Mouse (Mus musculus): ENCODE results near the gene Stub1. TPM values are rescaled to one million over a fixed set of nuclear protein-coding genes. Genes with fewer than 3 reads are reported as not detected.

The Stub1 gene
- polyA plus RNA-seq, 1 experiment from 2014 or later, result 283 TPM

DNA sequence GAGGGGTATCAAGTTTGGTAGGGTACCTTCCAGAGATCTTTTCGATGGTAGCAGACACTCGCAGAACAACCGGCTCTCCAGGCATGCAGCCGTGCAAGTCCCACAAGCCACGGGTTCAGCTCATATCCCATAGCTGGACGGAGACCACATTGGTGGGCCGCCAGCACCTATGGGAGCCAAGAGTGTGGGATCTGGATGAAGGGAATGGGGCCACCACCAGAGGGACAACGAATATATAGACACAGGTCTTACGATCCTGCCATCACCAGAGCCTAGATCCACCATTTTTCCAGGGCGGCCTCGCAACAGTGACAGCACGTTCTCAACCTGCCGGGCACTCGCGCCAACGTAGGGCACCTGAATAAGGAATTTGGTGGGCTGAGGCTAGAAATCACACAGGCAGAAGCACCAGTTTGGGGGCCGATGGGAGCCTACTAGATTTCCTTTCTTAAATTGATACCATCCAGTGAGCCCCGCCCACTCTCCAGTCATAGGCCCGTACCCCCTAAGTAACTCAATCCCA is 41.8 kb downstream of the Stub1 start:
- Histone ChIP-seq H3K9ac (replicated peaks) (peak overlapping the region; percentile 83), H3K36me3 (peaks cover 26% of the 10 kb centered on the region), H3K4me3 (peak overlapping the region; percentile 69), H3K4me1 (peaks cover 56% of the 10 kb centered on the region), H3K4me2 (replicated peaks) (peak overlapping the region; percentile 90), H3K27me3 (no peaks in the 10 kb centered on the region), H3K27ac (replicated peaks) (peak overlapping the region; percentile 93), H3K9me3 (no peaks in the 10 kb centered on the region)
- 20% methylated on average over 19 of the region's 19 CpGs for WGBS
- no peak for ATAC-seq (ENCODE audit: low FRiP score, low read depth)

DNA sequence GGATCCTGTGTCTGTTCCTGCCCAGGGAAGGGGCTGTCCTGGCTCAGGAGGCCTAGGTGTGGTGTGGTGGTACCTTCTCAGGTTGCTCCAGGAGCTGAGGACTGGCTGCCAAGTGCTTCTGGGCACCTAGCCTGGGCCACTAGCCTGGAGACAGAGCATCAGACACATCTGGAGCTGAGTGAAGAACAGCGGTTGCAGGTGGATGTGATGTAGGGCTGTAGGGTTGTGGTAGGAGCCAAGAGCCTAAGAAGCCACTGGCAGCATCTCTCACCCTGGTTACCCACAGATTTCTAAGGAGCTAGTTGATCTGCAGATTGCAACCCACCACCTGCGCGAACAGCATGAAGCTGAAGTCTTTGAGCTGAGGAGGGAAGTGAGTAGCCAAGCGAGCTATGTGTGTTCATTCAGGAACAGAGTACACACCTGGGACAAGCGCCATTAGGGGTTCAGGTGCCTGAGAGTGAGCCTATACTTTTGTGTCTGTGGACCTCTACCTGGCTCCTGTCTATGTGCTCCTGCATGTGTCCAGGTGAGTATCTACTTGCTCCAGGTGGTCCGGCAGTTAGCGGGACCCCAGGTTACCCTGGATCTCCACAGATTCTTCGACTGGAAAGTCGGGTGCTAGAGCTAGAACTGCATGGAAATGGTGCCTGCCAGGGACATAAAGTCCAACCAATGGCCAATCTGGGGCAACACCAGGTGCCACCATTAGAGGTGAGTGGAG is 46.3 kb downstream of the Stub1 start:
- H3K4me1 ChIP-seq, result peaks cover 40% of the 10 kb centered on the region
- H3K27ac ChIP-seq (replicated peaks), result no peak overlapping the region
- WGBS, result 95% methylated on average over 9 of the region's 9 CpGs
- no peaks in the 10 kb centered on the region for H3K9me3 ChIP-seq
- no peak overlapping the region for H3K4me3 ChIP-seq
- no peak overlapping the region for H3K9ac ChIP-seq (replicated peaks)
- no peak overlapping the region for H3K4me2 ChIP-seq (replicated peaks)
- ATAC-seq (ENCODE audit: low FRiP score, low read depth), result no peak
- no peaks in the 10 kb centered on the region for H3K27me3 ChIP-seq
- H3K36me3 ChIP-seq, result peaks cover 47% of the 10 kb centered on the region

DNA sequence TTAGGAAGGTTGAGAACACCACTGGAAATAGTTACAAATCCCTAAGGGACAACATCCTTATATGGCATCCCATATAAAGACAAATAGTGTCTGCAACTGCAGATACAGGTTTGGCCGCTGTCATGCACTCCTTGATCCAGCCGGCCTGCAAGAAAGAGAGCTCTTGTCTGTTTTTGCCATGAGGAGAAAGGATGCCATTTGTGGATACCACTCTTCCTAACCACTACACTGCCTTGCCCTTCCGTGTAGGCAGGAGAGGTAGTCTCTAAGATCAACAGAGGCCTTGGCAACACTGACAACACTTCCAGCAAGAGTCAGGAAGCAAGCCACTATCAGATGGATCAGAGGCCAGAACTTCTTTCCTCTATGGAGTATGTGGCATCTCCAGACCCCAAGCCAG is 46.9 kb downstream of the Stub1 start, which contains the start of gene Ccdc78:
Gene Ccdc78 (plus strand): TSS at position 301 of the 400 bp plus-strand sequence.
- H3K27me3 ChIP-seq, result no peaks in the 10 kb centered on the region
- peak within 1 kb of the TSS; percentile 60 for H3K4me3 ChIP-seq
- peak within 1 kb of the TSS; percentile 85 for H3K27ac ChIP-seq (replicated peaks)
- H3K9ac ChIP-seq (replicated peaks), result peak within 1 kb of the TSS; percentile 78
- peaks cover 34% of the 10 kb centered on the region for H3K4me1 ChIP-seq
- no peaks in the 10 kb centered on the region for H3K9me3 ChIP-seq
- 87% methylated on average over 3 of the region's 3 CpGs for WGBS
- no peak for ATAC-seq (ENCODE audit: low FRiP score, low read depth)
- peaks cover 54% of the 10 kb centered on the region for H3K36me3 ChIP-seq
- H3K4me2 ChIP-seq (replicated peaks), result peak within 1 kb of the TSS; percentile 68

DNA sequence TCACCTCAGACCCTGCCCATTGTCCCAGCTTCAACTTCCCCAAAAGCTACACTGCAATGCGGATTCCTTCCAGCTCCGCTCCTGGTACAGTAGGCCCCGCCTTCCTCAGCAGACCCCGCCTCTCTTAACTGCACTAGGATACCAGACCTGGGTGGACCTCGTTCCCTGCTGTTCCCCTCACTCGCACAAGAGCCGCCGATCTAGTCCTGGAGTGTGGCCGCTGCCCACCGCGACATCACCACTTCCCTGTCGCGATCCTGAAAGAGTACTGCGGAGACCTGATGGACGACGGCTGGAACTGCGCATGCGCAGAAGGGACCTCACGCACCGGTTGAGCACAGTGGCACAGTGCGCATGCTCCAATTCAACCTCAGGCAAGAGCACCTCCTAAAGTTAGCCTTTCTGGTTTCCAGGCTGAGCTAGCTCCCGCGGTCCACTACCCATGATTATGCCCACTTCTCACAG is 47.9 kb downstream of the Stub1 start, which contains the start of gene Haghl:
Gene Haghl (minus strand): TSS at position 393 of the 465 bp plus-strand sequence.
- Histone ChIP-seq H3K9me3 (no peaks in the 10 kb centered on the region), H3K27ac (replicated peaks) (peak within 1 kb of the TSS; percentile 85), H3K36me3 (peaks cover 60% of the 10 kb centered on the region)

DNA sequence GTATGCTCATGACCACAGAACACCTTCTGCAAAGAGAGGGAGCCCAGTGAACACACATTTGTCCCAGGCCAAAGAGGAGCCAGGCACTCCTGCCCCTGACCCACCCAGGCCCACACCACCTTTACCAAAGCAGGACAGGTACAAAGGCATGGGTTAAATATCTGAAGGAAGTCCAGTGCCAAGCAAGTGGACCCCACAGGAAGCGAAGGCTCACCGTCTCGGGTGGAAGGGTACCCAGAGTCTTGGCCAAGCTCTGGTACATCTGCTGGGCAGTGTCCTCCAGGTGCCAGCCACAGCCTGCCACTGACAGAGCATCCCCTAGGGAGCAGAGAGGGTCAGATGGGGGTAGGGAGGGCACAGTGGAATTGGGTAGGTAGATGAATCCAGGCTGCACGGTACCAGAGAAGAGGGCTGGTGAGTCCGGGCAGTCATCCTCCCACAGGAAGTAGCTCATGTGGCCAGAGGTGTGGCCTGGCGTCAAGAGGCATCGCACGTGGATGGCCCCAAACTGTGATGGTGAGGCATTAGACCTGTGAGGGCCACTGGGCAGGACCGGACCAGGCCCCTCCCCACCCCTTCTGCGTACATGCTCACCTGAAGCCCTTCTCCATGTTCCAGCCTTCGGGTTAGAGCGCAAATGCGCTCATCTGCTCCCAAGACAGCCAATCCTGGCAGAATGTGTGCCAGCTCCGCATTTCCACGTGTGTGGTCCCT is 49.2 kb downstream of the Stub1 start:
- H3K9ac ChIP-seq (replicated peaks), result peak overlapping the region; percentile 78
- peaks cover 59% of the 10 kb centered on the region for H3K36me3 ChIP-seq
- H3K4me2 ChIP-seq (replicated peaks), result peak overlapping the region; percentile 68
- H3K9me3 ChIP-seq, result no peaks in the 10 kb centered on the region
- 85% methylated on average over 15 of the region's 15 CpGs for WGBS
- no peak for ATAC-seq (ENCODE audit: low FRiP score, low read depth)
- H3K27ac ChIP-seq (replicated peaks), result no peak overlapping the region
- H3K27me3 ChIP-seq, result no peaks in the 10 kb centered on the region
- H3K4me1 ChIP-seq, result peaks cover 24% of the 10 kb centered on the region
- peak overlapping the region; percentile 60 for H3K4me3 ChIP-seq

More for the DNA sequence above, 47.9 kb downstream of the Stub1 start, which contains the start of gene Haghl:
- H3K4me1 ChIP-seq, result peaks cover 24% of the 10 kb centered on the region
- H3K27me3 ChIP-seq, result no peaks in the 10 kb centered on the region
- peak within 1 kb of the TSS; percentile 68 for H3K4me2 ChIP-seq (replicated peaks)
- under 1% methylated on average over 23 of the region's 23 CpGs for WGBS
- peak; percentile 80 for ATAC-seq (ENCODE audit: low FRiP score, low read depth)
- H3K4me3 ChIP-seq, result peak within 1 kb of the TSS; percentile 60
- peak within 1 kb of the TSS; percentile 78 for H3K9ac ChIP-seq (replicated peaks)

DNA sequence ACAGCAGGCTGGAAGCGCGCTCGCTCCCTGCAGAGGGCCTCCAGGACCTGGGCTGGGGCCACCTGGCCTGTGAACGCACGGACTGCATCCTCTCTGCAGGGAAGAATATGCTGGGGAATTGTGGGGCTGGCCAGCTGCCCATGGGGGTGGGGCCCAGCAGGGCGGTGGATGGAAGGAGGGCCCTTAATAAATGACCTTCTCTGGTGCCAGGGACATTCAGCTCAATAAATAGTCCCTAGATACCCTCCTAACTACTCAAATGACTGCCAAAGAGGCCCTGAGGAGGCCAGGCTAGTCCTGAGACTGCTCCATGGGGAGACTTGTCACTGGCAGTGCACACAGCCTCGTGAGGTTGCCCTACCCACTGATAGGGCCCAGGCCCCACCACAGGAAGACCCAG is 50.1 kb downstream of the Stub1 start:
- Histone ChIP-seq H3K9ac (replicated peaks) (0 out of 2 replicates have a peak overlapping the region, but pooled peaks have one; percentile 78), H3K27me3 (no peaks in the 10 kb centered on the region), H3K4me2 (replicated peaks) (peak overlapping the region; percentile 68), H3K4me1 (peaks cover 24% of the 10 kb centered on the region), H3K36me3 (peaks cover 53% of the 10 kb centered on the region), H3K4me3 (no peak overlapping the region), H3K9me3 (no peaks in the 10 kb centered on the region), H3K27ac (replicated peaks) (no peak overlapping the region)
- WGBS, result 88% methylated on average over 7 of the region's 7 CpGs
- ATAC-seq (ENCODE audit: low FRiP score, low read depth), result no peak

DNA sequence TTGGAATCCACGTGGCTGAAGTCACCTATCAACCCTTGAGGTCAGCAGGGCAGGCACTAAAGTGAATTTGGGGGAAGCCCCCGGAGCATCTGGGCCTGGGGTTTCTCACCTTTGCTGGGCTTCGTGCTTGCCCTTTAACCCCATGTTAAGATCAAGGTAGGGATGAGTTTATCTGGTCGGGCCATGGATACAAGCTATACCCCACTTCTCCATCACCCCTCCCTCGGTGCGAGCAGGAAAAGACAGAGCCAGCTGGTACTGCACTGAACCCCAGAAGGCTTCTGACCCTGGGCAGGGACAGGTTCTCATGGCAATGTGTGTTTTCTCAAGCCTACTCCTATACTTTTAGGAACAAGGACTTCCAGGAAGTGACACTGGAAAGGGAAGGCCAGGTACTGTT is 51.9 kb downstream of the Stub1 start:
- WGBS, result 97% methylated on average over 6 of the region's 6 CpGs
- no peak for ATAC-seq (ENCODE audit: low FRiP score, low read depth)
- H3K9me3 ChIP-seq, result no peaks in the 10 kb centered on the region
- H3K4me3 ChIP-seq, result no peak overlapping the region
- H3K27ac ChIP-seq (replicated peaks), result no peak overlapping the region
- H3K36me3 ChIP-seq, result peaks cover 55% of the 10 kb centered on the region
- no peaks in the 10 kb centered on the region for H3K27me3 ChIP-seq
- H3K4me2 ChIP-seq (replicated peaks), result no peak overlapping the region
- no peak overlapping the region for H3K9ac ChIP-seq (replicated peaks)
- peaks cover 24% of the 10 kb centered on the region for H3K4me1 ChIP-seq

Small RNAs within 50 kb of the gene (microRNA-seq; reads per million reads assigned to microRNA genes)
- gene Mir3082 (not detected), gene Mir6966 (not detected)

Other genes with a start within 250 kb of the Stub1 start
- gene Gng13, start 116.2 kb downstream of the Stub1 start, polyA plus RNA-seq (2016; fragmentation: Nextera tagmentation; extraction: Ambion mirVana), result 0.85 and 1.5 TPM in 2 replicates
- 31.4 and 34.5 TPM in 2 replicates for gene Chtf18, start 106.0 kb downstream of the Stub1 start, polyA plus RNA-seq (2016; fragmentation: Nextera tagmentation; extraction: Ambion mirVana)
- 18.1 and 19.4 TPM in 2 replicates for gene Rpusd1, start 105.7 kb downstream of the Stub1 start, polyA plus RNA-seq (2016; fragmentation: Nextera tagmentation; extraction: Ambion mirVana)
- gene Mslnl, start 97.4 kb downstream of the Stub1 start, polyA plus RNA-seq (2016; fragmentation: Nextera tagmentation; extraction: Ambion mirVana), result not detected in 2 replicates
- gene Msln, start 79.0 kb downstream of the Stub1 start, polyA plus RNA-seq (2016; fragmentation: Nextera tagmentation; extraction: Ambion mirVana), result 0.19 and 0.27 TPM in 2 replicates
- gene Narfl, start 59.6 kb downstream of the Stub1 start, polyA plus RNA-seq (2016; fragmentation: Nextera tagmentation; extraction: Ambion mirVana), result 24.8 and 24.9 TPM in 2 replicates
- 114 and 116 TPM in 2 replicates for gene Haghl, start 47.7 kb downstream of the Stub1 start, polyA plus RNA-seq (2016; fragmentation: Nextera tagmentation; extraction: Ambion mirVana)
- gene Ccdc78, start 46.8 kb downstream of the Stub1 start, polyA plus RNA-seq (2016; fragmentation: Nextera tagmentation; extraction: Ambion mirVana), result 0.40 and 0.68 TPM in 2 replicates
- gene Fam173a, start 40.5 kb downstream of the Stub1 start, polyA plus RNA-seq (2016; fragmentation: Nextera tagmentation; extraction: Ambion mirVana), result 81.8 and 86.1 TPM in 2 replicates
- not detected in 2 replicates for gene AC134908.4, start 37.7 kb downstream of the Stub1 start, polyA plus RNA-seq (2016; fragmentation: Nextera tagmentation; extraction: Ambion mirVana)
- gene Metrn, start 36.3 kb downstream of the Stub1 start, polyA plus RNA-seq (2016; fragmentation: Nextera tagmentation; extraction: Ambion mirVana), result 59.1 and 68.8 TPM in 2 replicates
- 24.8 and 29.4 TPM in 2 replicates for gene Fbxl16, start 24.3 kb downstream of the Stub1 start, polyA plus RNA-seq (2016; fragmentation: Nextera tagmentation; extraction: Ambion mirVana)
- gene Wdr24, start 9.8 kb downstream of the Stub1 start, polyA plus RNA-seq (2016; fragmentation: Nextera tagmentation; extraction: Ambion mirVana), result 28.3 and 28.5 TPM in 2 replicates
- 70.7 and 71.1 TPM in 2 replicates for gene Jmjd8, start 4.5 kb downstream of the Stub1 start, polyA plus RNA-seq (2016; fragmentation: Nextera tagmentation; extraction: Ambion mirVana)
- 5.8 and 6.0 TPM in 2 replicates for gene Rhbdl1, start 3.9 kb upstream of the Stub1 start, polyA plus RNA-seq (2016; fragmentation: Nextera tagmentation; extraction: Ambion mirVana)
- 2.5 and 3.7 TPM in 2 replicates for gene Gm20683, start 8.4 kb upstream of the Stub1 start, polyA plus RNA-seq (2016; fragmentation: Nextera tagmentation; extraction: Ambion mirVana)
- 17.7 and 21.1 TPM in 2 replicates for gene Rhot2, start 11.4 kb upstream of the Stub1 start, polyA plus RNA-seq (2016; fragmentation: Nextera tagmentation; extraction: Ambion mirVana)
- 38.1 and 38.5 TPM in 2 replicates for gene Wdr90, start 28.1 kb upstream of the Stub1 start, polyA plus RNA-seq (2016; fragmentation: Nextera tagmentation; extraction: Ambion mirVana)
- gene Mcrip2, start 35.4 kb upstream of the Stub1 start, polyA plus RNA-seq (2016; fragmentation: Nextera tagmentation; extraction: Ambion mirVana), result 6.8 and 8.5 TPM in 2 replicates
- gene Mettl26, start 41.7 kb upstream of the Stub1 start, polyA plus RNA-seq (2016; fragmentation: Nextera tagmentation; extraction: Ambion mirVana), result 59.5 and 65.2 TPM in 2 replicates
- gene Wfikkn1, start 47.5 kb upstream of the Stub1 start, polyA plus RNA-seq (2016; fragmentation: Nextera tagmentation; extraction: Ambion mirVana), result 0.52 and 0.60 TPM in 2 replicates
- gene Rab40c, start 86.3 kb upstream of the Stub1 start, polyA plus RNA-seq (2016; fragmentation: Nextera tagmentation; extraction: Ambion mirVana), result 38.0 and 38.8 TPM in 2 replicates
- 54.1 and 54.5 TPM in 2 replicates for gene Pigq, start 111.5 kb upstream of the Stub1 start, polyA plus RNA-seq (2016; fragmentation: Nextera tagmentation; extraction: Ambion mirVana)
- 0.26 and 0.61 TPM in 2 replicates for gene Nhlrc4, start 111.6 kb upstream of the Stub1 start, polyA plus RNA-seq (2016; fragmentation: Nextera tagmentation; extraction: Ambion mirVana)
- 0.13 and 0.14 TPM in 2 replicates for gene A930017K11Rik, start 119.2 kb upstream of the Stub1 start, polyA plus RNA-seq (2016; fragmentation: Nextera tagmentation; extraction: Ambion mirVana)
- 30.4 and 30.6 TPM in 2 replicates for gene Capn15, start 152.4 kb upstream of the Stub1 start, polyA plus RNA-seq (2016; fragmentation: Nextera tagmentation; extraction: Ambion mirVana)
- 43.1 and 44.8 TPM in 2 replicates for gene Rab11fip3, start 236.2 kb upstream of the Stub1 start, polyA plus RNA-seq (2016; fragmentation: Nextera tagmentation; extraction: Ambion mirVana)

Measured in midbrain, embryonic 12.5 days (tissue).